Mouse (Mus musculus) NIH3T3 (cell line): ENCODE data around the gene Gadd45a.

Experiments used
- DNase-seq: peaks from one replicate; pipeline ENCODE4 v3.0.0-alpha.2; 2012; ENCODE audit warnings: low read depth

Gadd45a gene

DNA sequence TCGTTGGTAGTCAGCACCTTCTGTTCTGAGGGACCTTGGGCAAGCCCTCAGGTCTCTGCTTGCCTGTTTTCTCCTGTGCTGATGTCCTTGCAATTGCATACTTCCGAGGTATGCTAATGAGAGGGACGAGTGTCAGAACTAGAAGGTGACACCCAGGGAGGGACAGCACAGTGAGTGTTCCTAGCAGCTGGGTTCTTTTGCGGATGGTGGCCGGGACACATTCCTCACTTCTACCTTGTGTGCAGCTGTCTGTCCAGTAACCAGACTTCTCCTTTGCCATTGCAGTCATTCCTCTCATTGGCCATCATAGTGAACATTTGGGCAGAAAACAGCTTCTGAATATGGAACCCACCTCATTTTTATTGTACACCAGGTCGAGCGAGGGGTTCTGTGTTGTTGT lies 51.8 kb downstream of the Gadd45a start:
- no peak for DNase-seq
